Mouse (Mus musculus) embryonic facial prominence, embryonic 14.5 days (tissue): ENCODE measurements around the gene Rimklb. TPM values are rescaled to one million over a fixed set of nuclear protein-coding genes. Genes with fewer than 3 reads are reported as not detected.

Source experiments
- ATAC-seq: fragments of 200-750 bp; cut with Nextera tagmentation; 2 replicates; pipeline ENCODE4 v1.8.0; 2017; ENCODE audit warnings: low read depth, moderate number of reproducible peaks, moderate TSS enrichment
- DNase-seq: peaks from one replicate; pipeline ENCODE4 v3.0.0-alpha.2; 2015; ENCODE audit warnings: low spot score
- H3K27ac ChIP-seq: fragments of 300-500 bp; sonication (generic); replicated peaks from 2 replicates; pipeline ENCODE4 v1.5.1; 2014; ENCODE audit warnings: low read depth, mild to moderate bottlenecking, low read length, moderate library complexity
- H3K27me3 ChIP-seq: fragments of 300-500 bp; sonication (generic); replicated peaks from 2 replicates; pipeline ENCODE4 v1.6.1; 2014; ENCODE audit warnings: low read length; ENCODE audit not compliant: control insufficient read depth, insufficient read depth
- H3K36me3 ChIP-seq: fragments of 300-500 bp; sonication (generic); 2 replicates; pipeline ENCODE4 v1.6.1; 2014; ENCODE audit warnings: low read length, mixed read lengths; ENCODE audit not compliant: control insufficient read depth, insufficient read depth
- H3K4me1 ChIP-seq: fragments of 300-500 bp; sonication (generic); 2 replicates; pipeline ENCODE4 v1.6.1; 2014; ENCODE audit warnings: antibody characterized with exemption, low read length; ENCODE audit not compliant: control insufficient read depth, insufficient read depth
- H3K4me2 ChIP-seq: fragments of 300-500 bp; sonication (generic); 2 replicates; pipeline ENCODE4 v1.6.1; 2014; ENCODE audit warnings: low read depth, mild to moderate bottlenecking, low read length, moderate library complexity, mixed read lengths
- H3K4me3 ChIP-seq: fragments of 300-500 bp; sonication (generic); 2 replicates; pipeline ENCODE4 v1.5.1; 2014; ENCODE audit warnings: low read depth, mild to moderate bottlenecking, low read length
- H3K9ac ChIP-seq: fragments of 300-500 bp; sonication (generic); 2 replicates; pipeline ENCODE4 v1.6.1; 2014; ENCODE audit warnings: low read depth, mild to moderate bottlenecking, low read length, moderate library complexity, mixed read lengths
- H3K9me3 ChIP-seq: fragments of 300-500 bp; sonication (generic); 2 replicates; pipeline ENCODE4 v1.6.1; 2016; ENCODE audit warnings: low read length; ENCODE audit not compliant: control insufficient read depth
- WGBS: fragments of 180-500 bp; shearing (Covaris S2); extraction: QIAGEN DNeasy Blood & Tissue Kit; methylation state at CpG from one replicate; pipeline ENCODE4 v1.1.7; 2014; 5-methylcytosine and 5-hydroxymethylcytosine counted together
- polyA plus RNA-seq: library from polyadenylated mRNA; unstranded; fragments of >200 nt; fragmentation: Nextera tagmentation; extraction: Ambion mirVana; gene quantifications from 2 replicates; pipeline ENCODE4 v1.2.1, GENCODE M21; 2014

Rimklb gene
- polyA plus RNA-seq, 1 experiment from 2014 or later: 10.5 TPM

GRCm38 (mm10) chr6:122469030-122469640 is 29.4 kb downstream of the Rimklb start:
- DNase-seq (no peak), ATAC-seq (no peak)
- no peaks in the 10 kb centered on the region for H3K4me1 ChIP-seq
- H3K36me3 ChIP-seq: peaks cover 31% of the 10 kb centered on the region
- no peaks in the 10 kb centered on the region for H3K27me3 ChIP-seq
- H3K4me2 ChIP-seq: no peak overlapping the region
- no peak overlapping the region for H3K9ac ChIP-seq
- H3K9me3 ChIP-seq: no peaks in the 10 kb centered on the region
- WGBS: 91% methylated on average over 15 of the region's 15 CpGs
- no peak overlapping the region for H3K27ac ChIP-seq
- no peak overlapping the region for H3K4me3 ChIP-seq

- Histone ChIP-seq H3K9me3 (no peaks in the 10 kb centered on the region), H3K27ac (no peak overlapping the region), H3K9ac (no peak overlapping the region), H3K4me3 (no peak overlapping the region), H3K4me2 (no peak overlapping the region), H3K4me1 (no peaks in the 10 kb centered on the region), H3K36me3 (peaks cover 45% of the 10 kb centered on the region), H3K27me3 (no peaks in the 10 kb centered on the region)
- 90% methylated on average over 3 of the region's 3 CpGs for WGBS
- no peak for ATAC-seq
- DNase-seq: no peak
These were observed 32.4 kb downstream of the Rimklb start for GRCm38 (mm10) chr6:122466092-122466713.

- Histone ChIP-seq H3K9ac (no peak overlapping the region), H3K9me3 (no peaks in the 10 kb centered on the region), H3K27ac (no peak overlapping the region), H3K4me3 (no peak overlapping the region), H3K4me1 (no peaks in the 10 kb centered on the region), H3K36me3 (peaks cover 57% of the 10 kb centered on the region), H3K27me3 (no peaks in the 10 kb centered on the region), H3K4me2 (no peak overlapping the region)
- ATAC-seq: no peak
- WGBS: 89% methylated on average over 8 of the region's 8 CpGs
- DNase-seq: no peak
These were observed 39.4 kb downstream of the Rimklb start for GRCm38 (mm10) chr6:122458946-122459693.

- Histone ChIP-seq H3K9me3 (no peaks in the 10 kb centered on the region), H3K4me2 (no peak overlapping the region), H3K9ac (no peak overlapping the region), H3K36me3 (0 out of 2 replicates have a peak, but pooled peaks cover 8% of the 10 kb centered on the region), H3K27me3 (no peaks in the 10 kb centered on the region), H3K27ac (no peak overlapping the region), H3K4me1 (no peaks in the 10 kb centered on the region), H3K4me3 (no peak overlapping the region)
- DNase-seq (peak; percentile 3), ATAC-seq (no peak)
- whole genome bisulfite sequencing: 73% methylated on average over 7 of the region's 7 CpGs
These were observed 50.7 kb downstream of the Rimklb start for GRCm38 (mm10) chr6:122447848-122448247.

- WGBS: 87% methylated on average over 6 of the region's 6 CpGs
- Histone ChIP-seq H3K4me3 (no peak overlapping the region), H3K4me2 (no peak overlapping the region), H3K36me3 (0 out of 2 replicates have a peak, but pooled peaks cover 5% of the 10 kb centered on the region), H3K4me1 (no peaks in the 10 kb centered on the region), H3K9me3 (no peaks in the 10 kb centered on the region), H3K27ac (no peak overlapping the region), H3K27me3 (no peaks in the 10 kb centered on the region), H3K9ac (no peak overlapping the region)
- ATAC-seq: 0 out of 2 replicates have a peak, but pooled peaks have one; percentile 24
- DNase-seq: no peak
These were observed 53.3 kb downstream of the Rimklb start for GRCm38 (mm10) chr6:122445215-122445614.

- Histone ChIP-seq H3K4me3 (no peak overlapping the region), H3K4me1 (no peaks in the 10 kb centered on the region), H3K36me3 (no peaks in the 10 kb centered on the region), H3K27me3 (no peaks in the 10 kb centered on the region), H3K9me3 (no peaks in the 10 kb centered on the region), H3K4me2 (no peak overlapping the region), H3K9ac (no peak overlapping the region), H3K27ac (no peak overlapping the region)
- ATAC-seq (peak; percentile 83), DNase-seq (peak; percentile 89)
- WGBS: 49% methylated on average over 4 of the region's 4 CpGs
These were observed 57.8 kb downstream of the Rimklb start for GRCm38 (mm10) chr6:122440632-122441226.

GRCm38 (mm10) chr6:122439249-122439648 is 59.3 kb downstream of the Rimklb start:
- no peaks in the 10 kb centered on the region for H3K36me3 ChIP-seq
- DNase-seq: no peak
- 79% methylated on average over 4 of the region's 4 CpGs for WGBS

GRCm38 (mm10) chr6:122435270-122435669 is 63.3 kb downstream of the Rimklb start:
- Histone ChIP-seq H3K36me3 (no peaks in the 10 kb centered on the region), H3K4me1 (no peaks in the 10 kb centered on the region), H3K4me2 (no peak overlapping the region), H3K9ac (no peak overlapping the region), H3K27me3 (no peaks in the 10 kb centered on the region), H3K9me3 (no peaks in the 10 kb centered on the region), H3K27ac (no peak overlapping the region), H3K4me3 (no peak overlapping the region)
- ATAC-seq (no peak), DNase-seq (no peak)
- WGBS: 91% methylated on average over 2 of the region's 2 CpGs

More at GRCm38 (mm10) chr6:122439249-122439648, 59.3 kb downstream of the Rimklb start:
- no peaks in the 10 kb centered on the region for H3K9me3 ChIP-seq
- no peaks in the 10 kb centered on the region for H3K4me1 ChIP-seq
- no peaks in the 10 kb centered on the region for H3K27me3 ChIP-seq
- no peak overlapping the region for H3K4me2 ChIP-seq
- H3K9ac ChIP-seq: no peak overlapping the region
- ATAC-seq: no peak
- no peak overlapping the region for H3K4me3 ChIP-seq
- H3K27ac ChIP-seq: no peak overlapping the region
